Mouse (Mus musculus) lung, postnatal 0 days (tissue): ENCODE data around the gene Bptf.

Experiments used
- CTCF ChIP-seq: IDR thresholded peaks from 2 replicates; pipeline ENCODE4 v1.5.1; 2016; ENCODE audit warnings: antibody characterized with exemption, mild to moderate bottlenecking
- EP300 ChIP-seq: IDR thresholded peaks from 2 replicates; pipeline ENCODE4 v1.6.1; 2016; ENCODE audit warnings: antibody characterized with exemption, mild to moderate bottlenecking, control low read depth

DNA sequence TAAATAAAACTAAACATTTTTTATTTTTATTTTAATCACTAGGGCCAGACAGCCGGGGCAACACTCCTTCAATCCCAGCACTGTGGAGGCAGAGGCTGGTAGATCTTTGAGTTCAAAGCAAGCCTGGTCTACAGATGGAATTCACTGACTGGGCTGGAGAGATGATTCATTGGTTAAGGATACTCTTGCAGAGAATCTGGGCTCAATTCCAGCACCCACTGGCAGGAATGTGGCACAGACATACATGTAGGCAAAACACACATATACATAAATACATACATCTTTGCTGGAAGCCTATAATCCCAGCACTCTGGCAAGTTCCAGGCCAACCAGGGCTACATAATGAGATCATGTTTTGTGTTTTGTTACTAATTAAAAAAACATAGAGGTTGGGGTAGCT is 126.4 kb downstream of the Bptf start:
- peak; percentile 48 for TF ChIP-seq CTCF
- no peak for TF ChIP-seq EP300
